In genomic region chr1:63214271-63214558, GRCm38 (mm10) we compare ENCODE assay signal across 10 mouse cellular contexts. TPM values are rescaled to one million over a fixed set of nuclear protein-coding genes. Genes with fewer than 3 reads are reported as not detected.
DNase-seq lines count a peak whose midpoint lies in the region; ATAC-seq and TF ChIP-seq lines count a peak whose summit lies in the region.
"Had no signal": no experiment of that assay in that cellular context is flagged by ENCODE, and none has a peak within 500 bp of the region (broad histone marks: within the 10 kb centered on the region; RNA-seq: fewer than 3 reads in every experiment).

Gene Gpr1 (minus strand): TSS chr1:63214543.

- H3K27ac ChIP-seq in heart, embryonic 11.5 days (ENCODE audit: low read depth, low read length): no peak within 1 kb of the TSS
- H3K27ac ChIP-seq in forebrain, embryonic 14.5 days (ENCODE audit: low read depth, low read length): no peak within 1 kb of the TSS
- peak within 1 kb of the TSS; percentile 81 for H3K27ac ChIP-seq in midbrain, embryonic 10.5 days (replicated peaks)

- H3K9me3 ChIP-seq in heart, embryonic 11.5 days (replicated peaks; ENCODE audit: control insufficient read depth, low read length): no peaks in the 10 kb centered on the region
- peaks cover 9% of the 10 kb centered on the region for H3K9me3 ChIP-seq in E14TG2a.4 (ENCODE audit: low read length)
- 0 out of 2 replicates have a peak, but pooled peaks cover under 1% of the 10 kb centered on the region for H3K9me3 ChIP-seq in forebrain, embryonic 14.5 days (replicated peaks; ENCODE audit: control insufficient read depth, low read length)
- 0 out of 2 replicates have a peak, but pooled peaks cover 5% of the 10 kb centered on the region for H3K9me3 ChIP-seq in midbrain, embryonic 10.5 days (replicated peaks)

- H3K4me1 ChIP-seq in heart, embryonic 11.5 days (ENCODE audit: control insufficient read depth, insufficient read depth, low read length): peaks cover 6% of the 10 kb centered on the region; the same call in 1 of the 2 replicates
- H3K4me1 ChIP-seq in E14TG2a.4 (replicated peaks; ENCODE audit: low read depth, low read length): peaks cover 67% of the 10 kb centered on the region
- 0 out of 2 replicates have a peak, but pooled peaks cover 3% of the 10 kb centered on the region for H3K4me1 ChIP-seq in forebrain, embryonic 14.5 days (ENCODE audit: control insufficient read depth, insufficient read depth, low read length)
- peaks cover 18% of the 10 kb centered on the region for H3K4me1 ChIP-seq in midbrain, embryonic 10.5 days
- H3K4me1 ChIP-seq: megakaryocyte, embryonic 14.5 days had no signal

- H3K9ac ChIP-seq in heart, embryonic 11.5 days (ENCODE audit: low read depth, low read length): peak within 1 kb of the TSS; percentile 34; the same call in 1 of the 2 replicates
- peak within 1 kb of the TSS; percentile 48 for H3K9ac ChIP-seq in forebrain, embryonic 14.5 days (ENCODE audit: low read length)

- no peak for TF ChIP-seq CTCF in E14TG2a.4 (conservative IDR thresholded peaks at IDR 0.05; ENCODE audit: low read length)

- no peaks in the 10 kb centered on the region for H3K36me3 ChIP-seq in heart, embryonic 11.5 days (ENCODE audit: control insufficient read depth, insufficient read depth, low read length)
- peaks cover 5% of the 10 kb centered on the region for H3K36me3 ChIP-seq in E14TG2a.4 (ENCODE audit: insufficient read depth, low read length)
- H3K36me3 ChIP-seq in forebrain, embryonic 14.5 days (ENCODE audit: control insufficient read depth, insufficient read depth, low read length): no peaks in the 10 kb centered on the region
- H3K36me3 ChIP-seq in midbrain, embryonic 10.5 days: no peaks in the 10 kb centered on the region

- ATAC-seq in heart, embryonic 11.5 days (replicated peaks; ENCODE audit: insufficient number of reproducible peaks, low FRiP score, low TSS enrichment): no peak
- ATAC-seq in forebrain, embryonic 14.5 days: no peak
- no peak for ATAC-seq in granulocyte monocyte progenitor cell, adult 5-6 weeks (replicated peaks; ENCODE audit: poor library complexity, severe bottlenecking)

- H3K4me2 ChIP-seq in heart, embryonic 11.5 days: peak within 1 kb of the TSS; percentile 52
- peak within 1 kb of the TSS; percentile 41 for H3K4me2 ChIP-seq in forebrain, embryonic 14.5 days (ENCODE audit: low read length)

- H3K4me3 ChIP-seq in heart, embryonic 11.5 days (ENCODE audit: low read depth, low read length): peak within 1 kb of the TSS; percentile 16; the same call in 1 of the 2 replicates
- peak within 1 kb of the TSS; percentile 56 for H3K4me3 ChIP-seq in E14TG2a.4 (replicated peaks; ENCODE audit: low read length)
- H3K4me3 ChIP-seq in forebrain, embryonic 14.5 days (ENCODE audit: low read depth, low read length): peak within 1 kb of the TSS; percentile 8; the same call in 1 of the 2 replicates
- H3K4me3 ChIP-seq in midbrain, embryonic 10.5 days: peak within 1 kb of the TSS; percentile 46
- H3K4me3 ChIP-seq: megakaryocyte, embryonic 14.5 days had no signal

- no peaks in the 10 kb centered on the region for H3K27me3 ChIP-seq in heart, embryonic 11.5 days (ENCODE audit: control insufficient read depth, insufficient read depth, low read length)
- H3K27me3 ChIP-seq in E14TG2a.4 (ENCODE audit: insufficient read depth, low read length): no peaks in the 10 kb centered on the region
- no peaks in the 10 kb centered on the region for H3K27me3 ChIP-seq in forebrain, embryonic 14.5 days (replicated peaks; ENCODE audit: control insufficient read depth, insufficient read depth, low read length)
- peaks cover 23% of the 10 kb centered on the region for H3K27me3 ChIP-seq in midbrain, embryonic 10.5 days (ENCODE audit: low read depth, poor library complexity, severe bottlenecking)

- DNase-seq in heart, postnatal 4 days: no peak
- no peak for DNase-seq in forebrain, embryonic 14.5 days (ENCODE audit: low spot score)
- DNase-seq in midbrain, embryonic 10.5 days (ENCODE audit: low spot score): no peak
- DNase-seq in urinary bladder, postnatal 36 days (ENCODE audit: low spot score in 2 of 2): no peak
- no peak for DNase-seq in thymus, postnatal 10 days (ENCODE audit: low spot score in 2 of 2)

- WGBS in heart, embryonic 11.5 days (ENCODE audit: insufficient replicate concordance): 32% methylated on average over 3 of the region's 3 CpGs
- 31% methylated on average over 3 of the region's 3 CpGs for WGBS in forebrain, embryonic 14.5 days
- 32% methylated on average over 3 of the region's 3 CpGs for WGBS in midbrain, embryonic 10.5 days

RNA-seq across cellular contexts. Expression of gene Gpr1, which starts in this region (rescaled TPM):
- not detected in 2 replicates for polyA plus RNA-seq in heart, embryonic 11.5 days (2014; fragmentation: Nextera tagmentation; extraction: Ambion mirVana)
- total RNA-seq in heart, postnatal 4 days (2021): not detected
- polyA plus RNA-seq in forebrain, embryonic 14.5 days (2014; fragmentation: Nextera tagmentation; extraction: Ambion mirVana): 0.40 and 0.72 TPM in 2 replicates
- polyA plus RNA-seq in midbrain, embryonic 10.5 days (2016; fragmentation: Nextera tagmentation; extraction: Ambion mirVana): 0.25 and 0.30 TPM in 2 replicates
- total RNA-seq in granulocyte monocyte progenitor cell, adult 5-6 weeks (2014; fragmentation: Nextera tagmentation): not detected in 2 replicates
- not detected in 2 replicates for total RNA-seq in granulocyte monocyte progenitor cell, adult 5-6 weeks (2017)
- polyA plus RNA-seq: C2C12 had no signal
